Mouse (Mus musculus): ENCODE data around the gene Acbd4. TPM values are rescaled to one million over a fixed set of nuclear protein-coding genes. Genes with fewer than 3 reads are reported as not detected.
A peak's percentile ranks its signal among the peaks of the same experiment; 100 is the strongest.

Gene Acbd4
- polyA plus RNA-seq, 1 experiment from 2014 or later, result 10.1 TPM

GRCm38 (mm10) chr11:103141101-103141943 is 39.8 kb downstream of the Acbd4 start:
- peaks cover 47% of the 10 kb centered on the region for H3K4me1 ChIP-seq
- no peaks in the 10 kb centered on the region for H3K27me3 ChIP-seq (replicated peaks; ENCODE audit: low read depth, poor library complexity, severe bottlenecking)
- peak overlapping the region; percentile 82 for H3K27ac ChIP-seq (replicated peaks)
- WGBS, result 24% methylated on average over 11 of the region's 11 CpGs
- peaks cover 24% of the 10 kb centered on the region for H3K36me3 ChIP-seq (replicated peaks)
- DNase-seq (ENCODE audit: low spot score), result peak; percentile 43
- no peaks in the 10 kb centered on the region for H3K9me3 ChIP-seq
- H3K4me3 ChIP-seq, result no peak overlapping the region

GRCm38 (mm10) chr11:103141944-103142255 is 40.4 kb downstream of the Acbd4 start:
- WGBS, result 20% methylated on average over 1 of the region's 1 CpGs
- Histone ChIP-seq H3K27ac (replicated peaks) (peak overlapping the region; percentile 82), H3K36me3 (replicated peaks) (peaks cover 24% of the 10 kb centered on the region), H3K4me3 (no peak overlapping the region), H3K9me3 (no peaks in the 10 kb centered on the region), H3K4me1 (peaks cover 47% of the 10 kb centered on the region), H3K27me3 (replicated peaks; ENCODE audit: low read depth, poor library complexity, severe bottlenecking) (no peaks in the 10 kb centered on the region)
- no peak for DNase-seq (ENCODE audit: low spot score)

- WGBS, result 27% methylated on average over 8 of the region's 8 CpGs
- Histone ChIP-seq H3K36me3 (replicated peaks) (peaks cover 24% of the 10 kb centered on the region), H3K27me3 (replicated peaks; ENCODE audit: low read depth, poor library complexity, severe bottlenecking) (no peaks in the 10 kb centered on the region), H3K27ac (replicated peaks) (peak overlapping the region; percentile 82), H3K9me3 (no peaks in the 10 kb centered on the region), H3K4me1 (peaks cover 47% of the 10 kb centered on the region), H3K4me3 (peak overlapping the region; percentile 21)
- DNase-seq (ENCODE audit: low spot score), result peak; percentile 57
These were observed 41.1 kb downstream of the Acbd4 start for GRCm38 (mm10) chr11:103142441-103143182.

GRCm38 (mm10) chr11:103144309-103145285 is 43.1 kb downstream of the Acbd4 start:
- 26% methylated on average over 12 of the region's 12 CpGs for WGBS
- Histone ChIP-seq H3K9me3 (no peaks in the 10 kb centered on the region), H3K27ac (replicated peaks) (peak overlapping the region; percentile 44; the same call in 1 of the 2 replicates), H3K27me3 (replicated peaks; ENCODE audit: low read depth, poor library complexity, severe bottlenecking) (no peaks in the 10 kb centered on the region), H3K4me3 (0 out of 2 replicates have a peak overlapping the region, but pooled peaks have one; percentile 2), H3K36me3 (replicated peaks) (peaks cover 7% of the 10 kb centered on the region), H3K4me1 (peaks cover 47% of the 10 kb centered on the region)
- peak; percentile 21 for DNase-seq (ENCODE audit: low spot score)

- Histone ChIP-seq H3K27me3 (replicated peaks; ENCODE audit: low read depth, poor library complexity, severe bottlenecking) (no peaks in the 10 kb centered on the region), H3K4me1 (peaks cover 35% of the 10 kb centered on the region), H3K36me3 (replicated peaks) (no peaks in the 10 kb centered on the region), H3K27ac (replicated peaks) (no peak overlapping the region), H3K4me3 (no peak overlapping the region), H3K9me3 (no peaks in the 10 kb centered on the region)
- no peak for DNase-seq (ENCODE audit: low spot score)
- WGBS, result 91% methylated on average over 4 of the region's 4 CpGs
These were observed 44.9 kb downstream of the Acbd4 start for GRCm38 (mm10) chr11:103146386-103146785.

- WGBS, result 64% methylated on average over 4 of the region's 4 CpGs
- Histone ChIP-seq H3K27ac (replicated peaks) (no peak overlapping the region; the same call in 1 of the 2 replicates), H3K27me3 (replicated peaks; ENCODE audit: low read depth, poor library complexity, severe bottlenecking) (no peaks in the 10 kb centered on the region), H3K4me3 (no peak overlapping the region), H3K9me3 (no peaks in the 10 kb centered on the region), H3K4me1 (peaks cover 21% of the 10 kb centered on the region), H3K36me3 (replicated peaks) (no peaks in the 10 kb centered on the region)
- no peak for DNase-seq (ENCODE audit: low spot score)
These were observed 46.3 kb downstream of the Acbd4 start for GRCm38 (mm10) chr11:103147766-103148165.

GRCm38 (mm10) chr11:103149771-103150170 is 48.3 kb downstream of the Acbd4 start:
- WGBS, result 93% methylated on average over 4 of the region's 4 CpGs
- H3K27ac ChIP-seq (replicated peaks), result no peak overlapping the region
- H3K4me3 ChIP-seq, result no peak overlapping the region
- H3K9me3 ChIP-seq, result no peaks in the 10 kb centered on the region
- no peaks in the 10 kb centered on the region for H3K36me3 ChIP-seq (replicated peaks)
- H3K4me1 ChIP-seq, result peaks cover 7% of the 10 kb centered on the region
- H3K27me3 ChIP-seq (replicated peaks; ENCODE audit: low read depth, poor library complexity, severe bottlenecking), result no peaks in the 10 kb centered on the region
- no peak for DNase-seq (ENCODE audit: low spot score)

- Histone ChIP-seq H3K27ac (replicated peaks) (peak overlapping the region; percentile 22), H3K36me3 (replicated peaks) (no peaks in the 10 kb centered on the region), H3K4me1 (peaks cover 11% of the 10 kb centered on the region), H3K9me3 (no peaks in the 10 kb centered on the region), H3K27me3 (replicated peaks; ENCODE audit: low read depth, poor library complexity, severe bottlenecking) (no peaks in the 10 kb centered on the region), H3K4me3 (peak overlapping the region; percentile 47)
- 1% methylated on average over 25 of the region's 25 CpGs for WGBS
- DNase-seq (ENCODE audit: low spot score), result peak; percentile 97
These were observed 57.4 kb downstream of the Acbd4 start for GRCm38 (mm10) chr11:103158621-103159478.

GRCm38 (mm10) chr11:103160738-103161137 is 59.3 kb downstream of the Acbd4 start:
- no peaks in the 10 kb centered on the region for H3K36me3 ChIP-seq (replicated peaks)
- DNase-seq (ENCODE audit: low spot score), result no peak
- no peak overlapping the region for H3K27ac ChIP-seq (replicated peaks)
- WGBS, result 87% methylated on average over 11 of the region's 11 CpGs
- no peaks in the 10 kb centered on the region for H3K27me3 ChIP-seq (replicated peaks; ENCODE audit: low read depth, poor library complexity, severe bottlenecking)
- no peaks in the 10 kb centered on the region for H3K9me3 ChIP-seq
- H3K4me3 ChIP-seq, result no peak overlapping the region
- H3K4me1 ChIP-seq, result peaks cover 11% of the 10 kb centered on the region

- Histone ChIP-seq H3K4me3 (no peak overlapping the region), H3K9me3 (no peaks in the 10 kb centered on the region), H3K4me1 (peaks cover 11% of the 10 kb centered on the region), H3K36me3 (replicated peaks) (no peaks in the 10 kb centered on the region), H3K27me3 (replicated peaks; ENCODE audit: low read depth, poor library complexity, severe bottlenecking) (no peaks in the 10 kb centered on the region), H3K27ac (replicated peaks) (no peak overlapping the region)
- DNase-seq (ENCODE audit: low spot score), result no peak
- WGBS, result 75% methylated on average over 7 of the region's 7 CpGs
These were observed 60.0 kb downstream of the Acbd4 start for GRCm38 (mm10) chr11:103161449-103161848.

Measured in embryonic facial prominence, embryonic 10.5 days (tissue).